Mouse (Mus musculus) cerebellum, adult 8-10 months (tissue): ENCODE results near the gene Cntn1.

Experiments
- DNase-seq: peaks from one replicate; pipeline ENCODE4 v3.0.0; 2022

Gene Cntn1

GRCm38 (mm10) chr15:92050996-92051352 is at the start of gene Cntn1:
Gene Cntn1 (plus strand): TSS chr15:92051165.
- peak; percentile 93 for DNase-seq

GRCm38 (mm10) chr15:92001431-92001830 is 49.5 kb upstream of the Cntn1 start:
- no peak for DNase-seq

GRCm38 (mm10) chr15:92012165-92013083 is 38.5 kb upstream of the Cntn1 start:
- no peak for DNase-seq

GRCm38 (mm10) chr15:92034111-92034510 is 16.9 kb upstream of the Cntn1 start:
- DNase-seq = no peak

GRCm38 (mm10) chr15:92042538-92042937 is 8.4 kb upstream of the Cntn1 start:
- no peak for DNase-seq

GRCm38 (mm10) chr15:92046042-92046441 is 4.9 kb upstream of the Cntn1 start:
- DNase-seq = peak; percentile 64

GRCm38 (mm10) chr15:92048031-92048430 is 2.9 kb upstream of the Cntn1 start:
- DNase-seq = no peak

- DNase-seq = no peak
Observed at GRCm38 (mm10) chr15:92048531-92048930, 2.4 kb upstream of the Cntn1 start.

- DNase-seq = peak; percentile 84
Observed at GRCm38 (mm10) chr15:92051353-92052132, 578 bp downstream of the Cntn1 start.

GRCm38 (mm10) chr15:92052133-92052463 is 1.1 kb downstream of the Cntn1 start:
- DNase-seq = no peak

- DNase-seq = no peak
Observed at GRCm38 (mm10) chr15:92057553-92057952, 6.6 kb downstream of the Cntn1 start.

- no peak for DNase-seq
Observed at GRCm38 (mm10) chr15:92060986-92061385, 10.0 kb downstream of the Cntn1 start.

- no peak for DNase-seq
Observed at GRCm38 (mm10) chr15:92079416-92079815, 28.5 kb downstream of the Cntn1 start.

- DNase-seq = no peak
Observed at GRCm38 (mm10) chr15:92085876-92086275, 34.9 kb downstream of the Cntn1 start.

- no peak for DNase-seq
Observed at GRCm38 (mm10) chr15:92087691-92088286, 36.8 kb downstream of the Cntn1 start.

GRCm38 (mm10) chr15:92090787-92091186 is 39.8 kb downstream of the Cntn1 start:
- no peak for DNase-seq

- peak; percentile 29 for DNase-seq
Observed at GRCm38 (mm10) chr15:92092041-92092440, 41.1 kb downstream of the Cntn1 start.

- no peak for DNase-seq
Observed at GRCm38 (mm10) chr15:92099410-92100174, 48.6 kb downstream of the Cntn1 start.

GRCm38 (mm10) chr15:92101956-92102355 is 51.0 kb downstream of the Cntn1 start:
- DNase-seq = no peak

- no peak for DNase-seq
Observed at GRCm38 (mm10) chr15:92112455-92112854, 61.5 kb downstream of the Cntn1 start.

GRCm38 (mm10) chr15:92132936-92133335 is 82.0 kb downstream of the Cntn1 start:
- DNase-seq = no peak

- DNase-seq = no peak
Observed at GRCm38 (mm10) chr15:92134254-92134653, 83.3 kb downstream of the Cntn1 start.

- no peak for DNase-seq
Observed at GRCm38 (mm10) chr15:92137026-92137425, 86.1 kb downstream of the Cntn1 start.
